Comparison of ENCODE assay signal across 16 mouse cellular contexts in genomic region chr14:75716410-75716809, GRCm38 (mm10).
"Had no signal": no experiment of that assay in that cellular context is flagged by ENCODE, and none has a peak within 500 bp of the region (broad histone marks: within the 10 kb centered on the region; RNA-seq: fewer than 3 reads in every experiment).

No protein-coding gene starts in this region.

- H3K9me3 ChIP-seq: neural tube, embryonic 13.5 days; neural tube, embryonic 15.5 days; stomach, embryonic 15.5 days had no signal

- H3K4me2 ChIP-seq: neural tube, embryonic 13.5 days; neural tube, embryonic 15.5 days; stomach, embryonic 15.5 days had no signal

- H3K27me3 ChIP-seq: neural tube, embryonic 13.5 days; neural tube, embryonic 15.5 days; stomach, embryonic 15.5 days had no signal

- H3K4me1 ChIP-seq: neural tube, embryonic 13.5 days; neural tube, embryonic 15.5 days; stomach, embryonic 15.5 days had no signal

- DNase-seq: retina, postnatal 1 day; right cerebral cortex, adult 18-20 months; right cerebral cortex, postnatal 14 days; right cerebral cortex, postnatal 25 days; right cerebral cortex, postnatal 4 days; spleen, adult 18-20 months; thymus, adult 18-20 months; thymus, adult 2 months; thymus, postnatal 14 days; thymus, postnatal 25 days; thymus, postnatal 36 days; thymus, postnatal 4 days had no signal

- H3K4me3 ChIP-seq: neural tube, embryonic 13.5 days; neural tube, embryonic 15.5 days; stomach, embryonic 15.5 days had no signal

- H3K27ac ChIP-seq: neural tube, embryonic 13.5 days; neural tube, embryonic 15.5 days; stomach, embryonic 15.5 days; stomach, postnatal 0 days had no signal

- H3K9ac ChIP-seq: neural tube, embryonic 13.5 days; neural tube, embryonic 15.5 days; stomach, embryonic 15.5 days had no signal
